Mouse (Mus musculus): ENCODE measurements around the gene Nomo1. TPM values are rescaled to one million over a fixed set of nuclear protein-coding genes. Genes with fewer than 3 reads are reported as not detected.

Gene Nomo1
- polyA plus RNA-seq, 1 experiment from 2014 or later: 19.9 TPM

DNA sequence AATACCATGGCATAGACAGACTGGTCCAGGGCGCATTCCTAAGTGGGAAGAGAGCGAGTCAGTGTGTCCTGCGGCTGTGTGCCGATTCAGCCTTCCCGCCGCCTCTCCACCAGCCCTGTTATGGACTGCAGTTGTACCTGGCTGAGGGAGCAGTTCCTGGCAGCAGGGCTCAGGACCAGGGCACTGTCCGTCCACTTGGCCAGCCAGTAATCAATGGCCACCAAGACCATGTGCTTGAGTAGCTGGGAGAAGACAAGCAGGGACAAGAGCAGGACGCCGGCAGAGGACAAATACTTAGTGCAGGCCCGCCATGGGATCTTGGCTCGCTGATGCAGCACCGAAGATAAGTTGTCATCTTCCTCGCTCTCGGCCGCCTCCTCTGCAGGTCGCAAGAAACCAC lies 83.5 kb downstream of the Nomo1 start:
- 89% methylated on average over 16 of the region's 16 CpGs for WGBS (ENCODE audit: insufficient replicate concordance)
- H3K9ac ChIP-seq (replicated peaks): no peak overlapping the region

DNA sequence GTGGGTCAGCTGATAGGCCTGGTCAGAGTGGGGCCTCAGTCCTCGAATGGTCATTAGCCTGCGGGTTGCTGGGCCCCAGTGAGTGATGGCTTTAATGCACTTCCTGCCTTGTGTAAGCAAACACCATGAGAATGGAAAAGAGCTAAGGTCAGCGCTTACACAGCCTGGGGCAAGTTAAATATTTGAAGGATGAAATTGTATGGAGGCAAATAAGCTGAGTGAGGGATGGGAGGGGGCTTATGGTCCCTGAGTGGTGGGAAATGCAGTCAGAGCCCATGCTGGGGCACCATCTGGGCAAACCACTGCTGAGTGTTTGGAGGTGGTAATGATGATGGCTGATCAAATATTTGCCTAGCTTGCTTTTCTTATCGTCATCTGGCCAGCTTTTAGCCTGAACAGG lies 89.5 kb downstream of the Nomo1 start:
- H3K4me3 ChIP-seq (ENCODE audit: low read depth, low read length): no peak overlapping the region
- H3K27me3 ChIP-seq (ENCODE audit: insufficient read depth, low read length): no peaks in the 10 kb centered on the region
- no peak for TF ChIP-seq CTCF (IDR thresholded peaks at IDR 0.05; ENCODE audit: low read depth)
- no peak for TF ChIP-seq EP300 (IDR thresholded peaks at IDR 0.05; ENCODE audit: low read depth)
- ATAC-seq: no peak; the same call in 1 of the 2 replicates
- no peaks in the 10 kb centered on the region for H3K4me1 ChIP-seq (ENCODE audit: insufficient read depth)
- H3K4me2 ChIP-seq (ENCODE audit: low read depth, low read length): no peak overlapping the region
- H3K36me3 ChIP-seq (replicated peaks; ENCODE audit: insufficient read depth, low read length): no peaks in the 10 kb centered on the region
- no peak for DNase-seq
- no peaks in the 10 kb centered on the region for H3K9me3 ChIP-seq (ENCODE audit: low read length)
- no peak overlapping the region for H3K9ac ChIP-seq (replicated peaks)
- no peak overlapping the region for H3K27ac ChIP-seq (ENCODE audit: low read depth)
- 31% methylated on average over 4 of the region's 4 CpGs for WGBS (ENCODE audit: insufficient replicate concordance)

More for the DNA sequence above, 83.5 kb downstream of the Nomo1 start:
- Histone ChIP-seq H3K36me3 (replicated peaks; ENCODE audit: insufficient read depth, low read length) (no peaks in the 10 kb centered on the region), H3K27ac (ENCODE audit: low read depth) (no peak overlapping the region), H3K27me3 (ENCODE audit: insufficient read depth, low read length) (0 out of 2 replicates have a peak, but pooled peaks cover 3% of the 10 kb centered on the region), H3K4me1 (ENCODE audit: insufficient read depth) (no peaks in the 10 kb centered on the region), H3K9me3 (ENCODE audit: low read length) (no peaks in the 10 kb centered on the region), H3K4me3 (ENCODE audit: low read depth, low read length) (no peak overlapping the region), H3K4me2 (ENCODE audit: low read depth, low read length) (no peak overlapping the region)
- DNase-seq: no peak
- TF ChIP-seq CTCF (IDR thresholded peaks at IDR 0.05; ENCODE audit: low read depth) (no peak), EP300 (IDR thresholded peaks at IDR 0.05; ENCODE audit: low read depth) (no peak)
- no peak for ATAC-seq

DNA sequence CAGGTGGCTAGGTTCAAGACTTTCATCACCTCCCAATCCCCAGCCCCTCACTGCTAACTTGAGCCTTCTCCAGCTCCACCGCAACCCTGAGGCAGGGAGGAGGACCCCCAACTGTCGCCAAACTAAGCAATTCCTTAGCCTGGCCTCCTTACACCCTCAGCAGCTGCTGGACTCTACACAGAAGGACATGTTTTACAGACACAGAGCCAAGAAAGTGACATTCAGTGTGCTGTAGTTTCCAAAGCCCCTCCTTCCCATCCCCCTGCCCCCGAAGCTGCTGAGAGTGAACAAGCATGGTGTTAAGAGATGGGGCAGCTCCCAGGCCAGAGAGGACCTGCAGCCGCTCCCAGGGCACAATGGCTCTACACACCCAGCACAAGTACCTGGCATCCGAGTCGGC lies 91.0 kb downstream of the Nomo1 start:
- TF ChIP-seq EP300 (IDR thresholded peaks at IDR 0.05; ENCODE audit: low read depth) (no peak), CTCF (IDR thresholded peaks at IDR 0.05; ENCODE audit: low read depth) (no peak)
- 75% methylated on average over 6 of the region's 6 CpGs for WGBS (ENCODE audit: insufficient replicate concordance)
- H3K27me3 ChIP-seq (ENCODE audit: insufficient read depth, low read length): no peaks in the 10 kb centered on the region
- H3K36me3 ChIP-seq (replicated peaks; ENCODE audit: insufficient read depth, low read length): no peaks in the 10 kb centered on the region
- no peak for DNase-seq
- H3K27ac ChIP-seq (ENCODE audit: low read depth): no peak overlapping the region
- H3K9ac ChIP-seq (replicated peaks): no peak overlapping the region
- no peaks in the 10 kb centered on the region for H3K9me3 ChIP-seq (ENCODE audit: low read length)
- H3K4me1 ChIP-seq (ENCODE audit: insufficient read depth): no peaks in the 10 kb centered on the region
- H3K4me2 ChIP-seq (ENCODE audit: low read depth, low read length): no peak overlapping the region
- H3K4me3 ChIP-seq (ENCODE audit: low read depth, low read length): no peak overlapping the region
- no peak for ATAC-seq

DNA sequence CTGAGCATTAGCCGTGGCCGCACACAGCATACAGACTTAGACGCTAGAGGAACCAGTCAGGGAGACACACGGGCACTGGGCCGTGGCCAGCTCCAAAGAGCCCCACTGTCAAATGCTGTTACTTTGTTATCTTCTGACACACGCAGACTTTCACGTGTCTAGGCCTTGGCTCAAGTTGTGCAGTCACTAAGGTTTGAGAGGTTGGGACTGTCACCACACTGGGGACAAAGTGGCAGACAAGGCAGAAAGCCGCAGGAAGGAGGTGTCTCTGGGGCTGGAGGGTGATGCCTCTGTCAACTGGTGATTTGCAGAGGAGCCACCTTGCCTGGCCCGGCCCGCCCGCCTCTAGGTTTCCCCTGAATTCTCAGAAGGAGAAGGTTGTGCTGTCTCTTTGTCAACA lies 91.8 kb downstream of the Nomo1 start:
- Histone ChIP-seq H3K9me3 (ENCODE audit: low read length) (no peaks in the 10 kb centered on the region), H3K4me3 (ENCODE audit: low read depth, low read length) (no peak overlapping the region), H3K4me2 (ENCODE audit: low read depth, low read length) (no peak overlapping the region), H3K27ac (ENCODE audit: low read depth) (no peak overlapping the region), H3K9ac (replicated peaks) (no peak overlapping the region), H3K36me3 (replicated peaks; ENCODE audit: insufficient read depth, low read length) (no peaks in the 10 kb centered on the region), H3K27me3 (ENCODE audit: insufficient read depth, low read length) (no peaks in the 10 kb centered on the region), H3K4me1 (ENCODE audit: insufficient read depth) (no peaks in the 10 kb centered on the region)
- DNase-seq (no peak), ATAC-seq (no peak)
- 81% methylated on average over 11 of the region's 11 CpGs for WGBS (ENCODE audit: insufficient replicate concordance)
- no peak for TF ChIP-seq EP300 (IDR thresholded peaks at IDR 0.05; ENCODE audit: low read depth)

DNA sequence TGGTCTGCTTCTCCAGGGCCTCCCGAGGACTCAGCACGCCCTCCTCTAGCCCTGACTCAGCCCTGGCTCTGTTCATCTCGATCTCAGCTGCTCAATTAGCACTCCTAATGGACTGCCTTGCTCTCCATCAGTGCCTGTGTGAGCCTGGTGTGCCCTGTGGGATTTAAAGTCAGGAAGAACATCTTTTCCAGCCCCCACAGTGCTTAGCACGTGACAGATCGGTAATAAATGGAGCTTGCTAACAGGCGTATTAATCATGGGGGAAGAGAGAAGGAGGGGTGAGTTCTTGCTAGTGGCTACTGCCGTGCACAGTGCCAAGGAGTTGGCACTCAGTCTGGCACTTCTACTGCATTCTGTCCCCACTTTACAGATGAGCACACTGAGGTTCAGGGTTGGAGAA lies 94.7 kb downstream of the Nomo1 start:
- WGBS (ENCODE audit: insufficient replicate concordance): 64% methylated on average over 7 of the region's 7 CpGs
- no peak overlapping the region for H3K27ac ChIP-seq (ENCODE audit: low read depth)
- no peaks in the 10 kb centered on the region for H3K9me3 ChIP-seq (ENCODE audit: low read length)
- ATAC-seq: no peak
- no peaks in the 10 kb centered on the region for H3K4me1 ChIP-seq (ENCODE audit: insufficient read depth)
- TF ChIP-seq EP300 (IDR thresholded peaks at IDR 0.05; ENCODE audit: low read depth): no peak
- no peak for TF ChIP-seq CTCF (IDR thresholded peaks at IDR 0.05; ENCODE audit: low read depth)
- DNase-seq: no peak
- no peaks in the 10 kb centered on the region for H3K27me3 ChIP-seq (ENCODE audit: insufficient read depth, low read length)
- no peak overlapping the region for H3K9ac ChIP-seq (replicated peaks)
- no peak overlapping the region for H3K4me2 ChIP-seq (ENCODE audit: low read depth, low read length)
- no peaks in the 10 kb centered on the region for H3K36me3 ChIP-seq (replicated peaks; ENCODE audit: insufficient read depth, low read length)
- no peak overlapping the region for H3K4me3 ChIP-seq (ENCODE audit: low read depth, low read length)

DNA sequence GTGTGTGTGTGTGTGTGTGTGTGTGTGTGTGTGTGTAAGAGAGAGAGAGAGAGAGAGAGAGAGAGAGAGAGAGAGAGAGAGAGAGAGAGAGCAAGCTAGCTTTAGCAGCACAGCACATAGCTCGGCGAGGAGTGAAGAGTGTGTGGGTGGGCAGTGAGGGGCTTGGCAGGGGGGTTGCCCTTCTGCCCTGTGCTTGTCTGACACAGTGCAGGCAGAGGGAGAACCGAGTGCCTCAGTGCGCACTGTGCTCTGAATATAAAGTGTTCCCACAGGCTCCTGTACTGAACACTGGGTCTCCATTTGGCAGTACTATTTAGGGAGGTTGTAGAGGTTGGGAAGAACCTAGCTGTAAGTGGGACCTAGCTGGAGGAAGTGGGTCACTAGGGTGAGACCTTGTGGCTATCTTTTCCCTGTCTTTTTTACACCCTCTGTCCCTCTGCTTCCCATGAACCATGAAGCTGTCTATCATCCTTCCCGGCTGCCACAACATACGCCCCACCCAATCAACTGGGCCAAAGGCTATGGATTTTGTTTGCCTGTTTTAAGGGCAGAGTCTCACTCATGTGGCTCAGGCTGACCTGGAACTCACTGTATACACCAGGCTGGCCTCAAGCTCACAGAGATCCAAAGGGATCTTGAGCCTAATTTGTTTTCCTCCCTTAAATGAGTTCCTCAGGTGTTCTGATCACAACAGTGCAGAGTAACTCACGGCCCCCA lies 96.1 kb downstream of the Nomo1 start:
- H3K9me3 ChIP-seq (ENCODE audit: low read length): no peaks in the 10 kb centered on the region
- peak; percentile 94 for ATAC-seq
- no peak overlapping the region for H3K4me2 ChIP-seq (ENCODE audit: low read depth, low read length)
- TF ChIP-seq CTCF (IDR thresholded peaks at IDR 0.05; ENCODE audit: low read depth) (no peak), EP300 (IDR thresholded peaks at IDR 0.05; ENCODE audit: low read depth) (no peak)
- H3K36me3 ChIP-seq (replicated peaks; ENCODE audit: insufficient read depth, low read length): no peaks in the 10 kb centered on the region
- H3K27ac ChIP-seq (ENCODE audit: low read depth): no peak overlapping the region
- peak; percentile 41 for DNase-seq
- WGBS (ENCODE audit: insufficient replicate concordance): 52% methylated on average over 7 of the region's 7 CpGs
- no peaks in the 10 kb centered on the region for H3K4me1 ChIP-seq (ENCODE audit: insufficient read depth)
- no peak overlapping the region for H3K9ac ChIP-seq (replicated peaks)
- H3K4me3 ChIP-seq (ENCODE audit: low read depth, low read length): no peak overlapping the region
- H3K27me3 ChIP-seq (ENCODE audit: insufficient read depth, low read length): no peaks in the 10 kb centered on the region

Data from liver, postnatal 0 days (tissue).